Mouse (Mus musculus) lung, adult 2 months (tissue): ENCODE data around the gene Ppp1r3f.

Source experiments
- CTCF ChIP-seq: fragments of 200-500 bp; IDR thresholded peaks from 2 replicates; pipeline ENCODE4 v1.5.1; 2011; ENCODE audit warnings: mild to moderate bottlenecking, low read length, control low read depth; ENCODE audit not compliant: insufficient read depth
- POLR2A ChIP-seq: fragments of 200-500 bp; IDR thresholded peaks from 2 replicates; pipeline ENCODE4 v1.6.1; 2011; ENCODE audit warnings: low read depth, mild to moderate bottlenecking, control low read depth, low read length, borderline replicate concordance; ENCODE audit errors: extremely low read depth

GRCm38 (mm10) chrX:7553474-7553873, 20.6 kb downstream of the Ppp1r3f start:
- TF ChIP-seq POLR2A (no peak), CTCF (no peak)
